Mouse (Mus musculus): ENCODE results near the gene Depdc1a. TPM values are rescaled to one million over a fixed set of nuclear protein-coding genes. Genes with fewer than 3 reads are reported as not detected.
"Not testable (repeated sequence)": the region's sequence is repeated elsewhere in the genome, so short reads cannot be mapped to it uniquely, and the experiment has no call there.

Gene Depdc1a
- 0.03 TPM in 2 replicates for polyA plus RNA-seq (2012; rRNA removed)

GRCm38 (mm10) chr3:159495243-159495801 lies at the start of gene Depdc1a:
TSS of gene Depdc1a (plus strand) at chr3:159495433.
- no peaks in the 10 kb centered on the region for H3K4me1 ChIP-seq (ENCODE audit: control insufficient read depth, insufficient read depth, low read length)
- under 1% methylated on average over 28 of the region's 28 CpGs for WGBS
- peak; percentile 83 to 86 for DNase-seq
- H3K4me3 ChIP-seq (replicated peaks; ENCODE audit: insufficient read depth, low read depth, low read length): peak within 1 kb of the TSS; percentile 93
- H3K27me3 ChIP-seq (ENCODE audit: control insufficient read depth, insufficient read depth, low read length): no peaks in the 10 kb centered on the region
- H3K27ac ChIP-seq (ENCODE audit: insufficient read depth, low read length): no peak within 1 kb of the TSS
- no peak for TF ChIP-seq POLR2A (IDR thresholded peaks at IDR 0.05; ENCODE audit: borderline replicate concordance, insufficient read depth, low read length)

GRCm38 (mm10) chr3:159470059-159470458 lies 25.2 kb upstream of the Depdc1a start:
- no peak for DNase-seq
- Histone ChIP-seq H3K27me3 (ENCODE audit: control insufficient read depth, insufficient read depth, low read length) (no peaks in the 10 kb centered on the region), H3K4me1 (ENCODE audit: control insufficient read depth, insufficient read depth, low read length) (no peaks in the 10 kb centered on the region), H3K27ac (ENCODE audit: insufficient read depth, low read length) (no peak overlapping the region), H3K4me3 (replicated peaks; ENCODE audit: insufficient read depth, low read depth, low read length) (no peak overlapping the region)
- whole genome bisulfite sequencing: 79% methylated on average over 1 of the region's 1 CpGs
- TF ChIP-seq CTCF (IDR thresholded peaks at IDR 0.05; ENCODE audit: borderline replicate concordance, insufficient read depth, low read depth, low read length): no peak
- no peak for TF ChIP-seq POLR2A (IDR thresholded peaks at IDR 0.05; ENCODE audit: borderline replicate concordance, insufficient read depth, low read length)

GRCm38 (mm10) chr3:159475465-159475864 lies 19.8 kb upstream of the Depdc1a start:
- TF ChIP-seq CTCF (IDR thresholded peaks at IDR 0.05; ENCODE audit: borderline replicate concordance, insufficient read depth, low read depth, low read length) (no peak), POLR2A (IDR thresholded peaks at IDR 0.05; ENCODE audit: borderline replicate concordance, insufficient read depth, low read length) (no peak)
- 74% methylated on average over 1 of the region's 1 CpGs for WGBS
- Histone ChIP-seq H3K27ac (ENCODE audit: insufficient read depth, low read length) (no peak overlapping the region), H3K4me1 (ENCODE audit: control insufficient read depth, insufficient read depth, low read length) (no peaks in the 10 kb centered on the region), H3K4me3 (replicated peaks; ENCODE audit: insufficient read depth, low read depth, low read length) (no peak overlapping the region), H3K27me3 (ENCODE audit: control insufficient read depth, insufficient read depth, low read length) (no peaks in the 10 kb centered on the region)
- no peak for DNase-seq

GRCm38 (mm10) chr3:159477250-159477962 lies 17.8 kb upstream of the Depdc1a start:
- 90% methylated on average over 1 of the region's 1 CpGs for WGBS
- no peak overlapping the region for H3K27ac ChIP-seq (ENCODE audit: insufficient read depth, low read length)
- TF ChIP-seq CTCF (IDR thresholded peaks at IDR 0.05; ENCODE audit: borderline replicate concordance, insufficient read depth, low read depth, low read length): no peak
- TF ChIP-seq POLR2A (IDR thresholded peaks at IDR 0.05; ENCODE audit: borderline replicate concordance, insufficient read depth, low read length): no peak
- no peaks in the 10 kb centered on the region for H3K4me1 ChIP-seq (ENCODE audit: control insufficient read depth, insufficient read depth, low read length)
- DNase-seq: no peak
- H3K27me3 ChIP-seq (ENCODE audit: control insufficient read depth, insufficient read depth, low read length): no peaks in the 10 kb centered on the region
- H3K4me3 ChIP-seq (replicated peaks; ENCODE audit: insufficient read depth, low read depth, low read length): no peak overlapping the region

- H3K27me3 ChIP-seq (ENCODE audit: control insufficient read depth, insufficient read depth, low read length); H3K27ac ChIP-seq (ENCODE audit: insufficient read depth, low read length); H3K4me3 ChIP-seq (replicated peaks; ENCODE audit: insufficient read depth, low read depth, low read length); H3K4me1 ChIP-seq (ENCODE audit: control insufficient read depth, insufficient read depth, low read length); DNase-seq: not testable (repeated sequence)
These were observed 524 bp upstream of the Depdc1a start for GRCm38 (mm10) chr3:159494709-159495108.

GRCm38 (mm10) chr3:159508899-159509298 lies 13.7 kb downstream of the Depdc1a start:
- no peak for DNase-seq
- H3K27me3 ChIP-seq (ENCODE audit: control insufficient read depth, insufficient read depth, low read length): no peaks in the 10 kb centered on the region
- no peak for TF ChIP-seq CTCF (IDR thresholded peaks at IDR 0.05; ENCODE audit: borderline replicate concordance, insufficient read depth, low read depth, low read length)

GRCm38 (mm10) chr3:159528563-159528962 lies 33.3 kb downstream of the Depdc1a start:
- no peak for DNase-seq
- TF ChIP-seq CTCF (IDR thresholded peaks at IDR 0.05; ENCODE audit: borderline replicate concordance, insufficient read depth, low read depth, low read length) (no peak), POLR2A (IDR thresholded peaks at IDR 0.05; ENCODE audit: borderline replicate concordance, insufficient read depth, low read length) (no peak)
- Histone ChIP-seq H3K4me1 (ENCODE audit: control insufficient read depth, insufficient read depth, low read length) (no peaks in the 10 kb centered on the region), H3K27ac (ENCODE audit: insufficient read depth, low read length) (no peak overlapping the region), H3K27me3 (ENCODE audit: control insufficient read depth, insufficient read depth, low read length) (no peaks in the 10 kb centered on the region), H3K4me3 (replicated peaks; ENCODE audit: insufficient read depth, low read depth, low read length) (no peak overlapping the region)

More at GRCm38 (mm10) chr3:159508899-159509298, 13.7 kb downstream of the Depdc1a start:
- Histone ChIP-seq H3K4me1 (ENCODE audit: control insufficient read depth, insufficient read depth, low read length) (no peaks in the 10 kb centered on the region), H3K27ac (ENCODE audit: insufficient read depth, low read length) (no peak overlapping the region), H3K4me3 (replicated peaks; ENCODE audit: insufficient read depth, low read depth, low read length) (no peak overlapping the region)

- Histone ChIP-seq H3K4me3 (replicated peaks; ENCODE audit: insufficient read depth, low read depth, low read length) (no peak overlapping the region), H3K27me3 (ENCODE audit: control insufficient read depth, insufficient read depth, low read length) (no peaks in the 10 kb centered on the region), H3K27ac (ENCODE audit: insufficient read depth, low read length) (no peak overlapping the region), H3K4me1 (ENCODE audit: control insufficient read depth, insufficient read depth, low read length) (no peaks in the 10 kb centered on the region)
- no peak for DNase-seq
- WGBS: 70% methylated on average over 3 of the region's 3 CpGs
- TF ChIP-seq CTCF (IDR thresholded peaks at IDR 0.05; ENCODE audit: borderline replicate concordance, insufficient read depth, low read depth, low read length) (no peak; the same call in 1 of the 2 replicates), POLR2A (IDR thresholded peaks at IDR 0.05; ENCODE audit: borderline replicate concordance, insufficient read depth, low read length) (no peak)
These were observed 53.1 kb downstream of the Depdc1a start for GRCm38 (mm10) chr3:159548303-159548702.
